Mouse (Mus musculus) limb, embryonic 12.5 days (tissue): ENCODE data around the gene Ktn1. TPM values are rescaled to one million over a fixed set of nuclear protein-coding genes. Genes with fewer than 3 reads are reported as not detected.

Source experiments
- ATAC-seq: fragments of 200-750 bp; cut with Nextera tagmentation; 2 replicates; pipeline ENCODE4 v1.8.0; 2017; ENCODE audit warnings: low read depth, moderate TSS enrichment; ENCODE audit not compliant: insufficient number of reproducible peaks, insufficient read depth, low FRiP score, low TSS enrichment
- H3K27ac ChIP-seq: fragments of 300-500 bp; sonication (generic); 2 replicates; pipeline ENCODE4 v1.5.1; 2016; ENCODE audit warnings: mild to moderate bottlenecking, moderate library complexity
- H3K27me3 ChIP-seq: fragments of 300-500 bp; sonication (generic); 2 replicates; pipeline ENCODE4 v1.6.1; 2016; ENCODE audit warnings: mild to moderate bottlenecking, moderate library complexity
- H3K36me3 ChIP-seq: fragments of 300-500 bp; sonication (generic); 2 replicates; pipeline ENCODE4 v1.6.1; 2016; ENCODE audit warnings: mild to moderate bottlenecking, moderate library complexity
- H3K4me1 ChIP-seq: fragments of 300-500 bp; sonication (generic); replicated peaks from 2 replicates; pipeline ENCODE4 v1.6.1; 2016
- H3K4me2 ChIP-seq: fragments of 300-500 bp; sonication (generic); 2 replicates; pipeline ENCODE4 v1.6.1; 2016; ENCODE audit warnings: mild to moderate bottlenecking, moderate library complexity
- H3K4me3 ChIP-seq: fragments of 300-500 bp; sonication (generic); replicated peaks from 2 replicates; pipeline ENCODE4 v1.5.1; 2016; ENCODE audit warnings: mild to moderate bottlenecking
- H3K9ac ChIP-seq: fragments of 300-500 bp; sonication (generic); replicated peaks from 2 replicates; pipeline ENCODE4 v1.6.1; 2016; ENCODE audit warnings: mild to moderate bottlenecking, moderate library complexity
- H3K9me3 ChIP-seq: fragments of 300-500 bp; sonication (generic); 2 replicates; pipeline ENCODE4 v1.6.1; 2016; ENCODE audit warnings: mild to moderate bottlenecking, moderate library complexity
- WGBS: fragments of 180-500 bp; shearing (Covaris S2); methylation state at CpG from one replicate; pipeline ENCODE4 v1.1.7; 2016; 5-methylcytosine and 5-hydroxymethylcytosine counted together
- polyA plus RNA-seq: library from polyadenylated mRNA; unstranded; fragments of >200 nt; fragmentation: Nextera tagmentation; extraction: Ambion mirVana; gene quantifications from 2 replicates; pipeline ENCODE4 v1.2.1, GENCODE M21; 2016

Gene Ktn1
- polyA plus RNA-seq, 1 experiment from 2014 or later, result 63.0 TPM

DNA sequence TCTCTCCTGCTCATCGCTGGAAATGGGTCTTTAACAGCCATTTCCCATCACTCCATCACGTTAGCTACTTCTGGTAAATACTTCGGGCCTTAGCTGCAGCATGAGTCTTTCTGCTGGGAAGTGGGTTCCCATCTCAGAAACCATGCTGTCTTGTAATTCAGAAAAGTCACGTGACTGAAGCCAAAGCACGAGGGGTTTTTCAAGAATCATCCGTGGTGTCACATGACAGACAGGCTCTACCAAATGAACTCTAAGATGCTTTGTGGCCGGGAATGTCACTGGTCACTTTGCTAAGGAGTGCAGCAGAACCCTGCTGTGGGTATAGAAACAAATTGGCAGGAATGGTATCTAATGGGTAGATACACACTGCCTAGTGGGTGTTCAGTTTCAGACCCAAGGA, 2.6 kb upstream of the Ktn1 start:
- no peak overlapping the region for H3K4me2 ChIP-seq
- no peak for ATAC-seq
- no peak overlapping the region for H3K27ac ChIP-seq
- H3K9ac ChIP-seq, result no peak overlapping the region
- H3K27me3 ChIP-seq, result no peaks in the 10 kb centered on the region
- no peaks in the 10 kb centered on the region for H3K9me3 ChIP-seq
- no peak overlapping the region for H3K4me3 ChIP-seq
- WGBS, result 65% methylated on average over 7 of the region's 7 CpGs
- peaks cover 10% of the 10 kb centered on the region for H3K4me1 ChIP-seq
- H3K36me3 ChIP-seq, result no peaks in the 10 kb centered on the region

DNA sequence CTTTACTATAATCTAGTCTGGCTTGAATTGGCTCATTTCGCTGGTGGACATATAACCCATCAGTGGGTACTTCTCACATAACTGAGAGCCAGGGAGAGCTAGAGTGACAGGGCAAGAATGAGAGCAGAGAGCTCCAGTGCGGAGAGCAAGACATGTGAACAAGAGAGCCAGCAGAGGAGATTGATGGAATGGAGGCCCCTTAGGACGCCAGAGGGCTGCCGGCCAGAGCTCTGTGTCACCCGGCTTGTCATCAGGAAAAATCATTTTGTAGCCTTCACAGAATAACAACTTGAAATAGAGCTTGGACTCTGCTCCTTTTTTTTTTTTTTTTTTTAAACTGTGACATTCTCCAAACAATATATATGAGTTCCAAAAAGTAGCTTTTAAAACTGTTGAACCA, 2.0 kb upstream of the Ktn1 start:
- Histone ChIP-seq H3K27ac (no peak overlapping the region), H3K4me2 (no peak overlapping the region), H3K4me1 (peaks cover 13% of the 10 kb centered on the region), H3K9ac (no peak overlapping the region), H3K27me3 (no peaks in the 10 kb centered on the region), H3K9me3 (no peaks in the 10 kb centered on the region), H3K4me3 (no peak overlapping the region), H3K36me3 (no peaks in the 10 kb centered on the region)
- WGBS, result 59% methylated on average over 5 of the region's 5 CpGs
- no peak for ATAC-seq

DNA sequence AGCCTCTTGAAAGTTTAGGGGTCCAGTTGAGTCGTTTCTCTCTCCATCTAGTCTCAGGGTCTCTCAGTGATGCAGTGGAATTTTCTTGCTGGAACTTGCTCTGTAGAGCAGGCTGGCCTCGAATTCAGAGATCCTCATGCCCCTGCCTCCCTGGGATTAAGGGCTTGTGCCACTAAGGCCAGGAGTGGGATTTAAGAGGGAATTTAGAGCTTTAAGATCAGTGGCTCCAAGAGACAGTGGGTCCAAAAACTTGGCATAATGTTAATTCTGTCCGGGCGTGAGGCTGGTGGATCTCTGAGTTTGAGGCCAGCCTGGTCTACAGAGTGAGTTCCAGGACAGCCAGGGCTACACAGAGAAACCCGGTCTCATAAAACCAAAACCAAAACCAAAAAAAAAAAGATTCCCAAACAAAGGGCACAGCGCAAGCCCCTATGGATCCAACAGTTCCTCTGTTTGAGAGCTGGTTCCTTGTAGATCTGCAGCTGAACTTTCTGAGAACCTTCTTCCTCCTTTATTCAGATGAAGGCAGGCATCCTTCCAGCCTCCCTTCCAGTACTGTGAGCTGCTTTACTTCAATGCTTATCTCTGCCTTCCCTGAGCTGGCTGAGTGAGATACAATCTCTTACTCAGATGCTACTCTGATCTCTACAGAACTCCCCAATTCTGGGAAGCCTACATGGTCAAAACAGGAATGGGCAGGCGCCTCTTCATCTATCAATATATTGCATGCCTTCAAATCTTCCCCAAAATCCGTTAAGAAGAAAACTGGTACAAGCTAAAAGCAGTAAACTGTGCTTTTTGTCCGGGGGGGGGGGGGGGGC, 1.3 kb upstream of the Ktn1 start:
- no peak overlapping the region for H3K27ac ChIP-seq
- ATAC-seq, result no peak
- WGBS, result 76% methylated on average over 9 of the region's 9 CpGs

DNA sequence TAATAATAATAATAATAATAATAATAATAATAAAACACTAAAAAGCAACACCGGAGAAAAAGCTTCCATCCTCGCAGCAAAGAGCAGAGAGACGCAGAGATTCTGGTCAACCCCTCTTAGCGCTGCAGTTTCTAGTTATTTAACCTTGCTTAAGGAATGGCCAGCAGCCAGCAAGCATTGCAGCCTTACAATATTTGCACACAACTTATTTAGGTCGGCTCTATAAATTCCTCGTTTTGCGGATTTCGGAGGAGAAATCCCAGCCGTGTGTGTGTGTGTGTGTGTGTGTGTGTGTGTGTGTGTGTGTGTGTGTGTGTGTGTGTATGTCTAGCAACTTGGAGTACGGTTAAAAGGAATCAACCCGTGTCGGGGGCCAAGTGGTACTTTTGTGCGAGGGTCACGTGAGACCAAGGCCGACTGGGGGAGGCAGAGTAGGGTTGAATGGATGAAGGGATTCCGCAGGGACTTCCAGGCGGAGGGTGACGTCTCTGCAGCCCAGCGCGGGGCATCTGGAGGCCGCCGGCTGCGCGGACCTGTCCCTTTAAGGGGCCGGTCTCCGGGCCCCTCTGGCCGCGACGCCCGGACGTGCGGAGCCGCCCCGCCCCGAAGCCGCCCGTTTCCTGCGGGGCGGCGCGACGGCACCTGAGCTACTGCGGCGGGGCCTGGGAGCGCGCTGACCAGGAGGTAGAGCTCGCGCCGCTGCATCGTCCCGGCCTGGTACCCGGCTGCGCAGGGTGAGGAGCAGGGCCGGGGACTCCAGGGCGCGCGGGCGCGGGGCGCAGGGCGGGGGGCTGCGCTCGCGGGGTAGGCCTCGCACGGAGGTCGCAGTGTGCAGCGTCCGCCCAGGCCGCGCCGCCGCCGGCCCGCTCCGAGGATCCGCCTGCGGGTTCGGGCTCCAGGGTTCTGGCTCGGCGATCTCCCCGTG, 720 bp downstream of the Ktn1 start:
- Histone ChIP-seq H3K36me3 (no peaks in the 10 kb centered on the region), H3K27me3 (no peaks in the 10 kb centered on the region), H3K27ac (peak overlapping the region; percentile 97), H3K9me3 (no peaks in the 10 kb centered on the region), H3K4me2 (peak overlapping the region; percentile 72), H3K9ac (peak overlapping the region; percentile 92), H3K4me1 (peaks cover 13% of the 10 kb centered on the region), H3K4me3 (peak overlapping the region; percentile 93)
- 1% methylated on average over 80 of the region's 82 CpGs for WGBS
- ATAC-seq, result peak; percentile 92

More for the DNA sequence above, 1.3 kb upstream of the Ktn1 start:
- no peak overlapping the region for H3K4me3 ChIP-seq
- H3K4me2 ChIP-seq, result no peak overlapping the region
- H3K4me1 ChIP-seq, result peaks cover 13% of the 10 kb centered on the region
- H3K27me3 ChIP-seq, result no peaks in the 10 kb centered on the region
- H3K9ac ChIP-seq, result no peak overlapping the region
- no peaks in the 10 kb centered on the region for H3K9me3 ChIP-seq
- no peaks in the 10 kb centered on the region for H3K36me3 ChIP-seq

DNA sequence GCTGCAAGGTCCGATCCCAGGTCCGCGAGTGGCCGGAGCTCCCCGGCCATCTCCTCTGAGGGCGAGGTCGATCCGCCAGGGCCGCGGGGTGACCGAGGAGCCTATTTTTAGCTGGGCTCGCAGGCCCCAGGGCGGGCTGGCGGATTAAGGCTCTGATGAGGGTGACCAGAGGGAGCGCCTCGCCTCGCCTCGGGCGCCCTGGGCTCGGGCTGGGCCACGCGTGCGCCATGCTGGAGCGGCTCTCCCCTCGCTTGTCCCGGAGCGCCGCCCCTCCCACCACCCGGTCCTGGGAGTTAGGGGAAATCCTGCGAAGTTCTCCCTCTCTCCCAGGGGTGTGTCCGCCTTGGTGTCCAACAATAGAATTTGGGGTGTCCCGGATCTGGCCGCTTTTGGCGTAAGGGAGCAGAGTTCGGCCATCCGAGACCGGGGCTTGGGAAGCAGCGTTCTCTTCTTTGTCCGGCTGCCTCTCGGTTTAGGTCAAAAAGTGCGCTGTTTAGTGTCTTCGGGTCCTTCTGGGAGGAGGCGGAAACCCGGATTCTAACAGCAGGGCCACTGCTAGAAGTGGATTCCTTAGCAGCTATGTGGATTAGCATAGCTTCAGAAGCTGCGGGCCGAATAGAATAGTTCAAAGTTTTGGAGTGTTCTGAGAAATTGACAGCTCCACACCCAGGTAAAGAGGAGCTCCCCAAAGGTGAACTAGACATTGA, 1.5 kb downstream of the Ktn1 start:
- no peaks in the 10 kb centered on the region for H3K27me3 ChIP-seq
- H3K9me3 ChIP-seq, result no peaks in the 10 kb centered on the region
- WGBS, result under 1% methylated on average over 46 of the region's 46 CpGs
- H3K36me3 ChIP-seq, result no peaks in the 10 kb centered on the region
- H3K9ac ChIP-seq, result peak overlapping the region; percentile 92
- peak; percentile 67 for ATAC-seq
- H3K27ac ChIP-seq, result peak overlapping the region; percentile 97
- peak overlapping the region; percentile 72 for H3K4me2 ChIP-seq
- peaks cover 13% of the 10 kb centered on the region for H3K4me1 ChIP-seq
- peak overlapping the region; percentile 93 for H3K4me3 ChIP-seq

DNA sequence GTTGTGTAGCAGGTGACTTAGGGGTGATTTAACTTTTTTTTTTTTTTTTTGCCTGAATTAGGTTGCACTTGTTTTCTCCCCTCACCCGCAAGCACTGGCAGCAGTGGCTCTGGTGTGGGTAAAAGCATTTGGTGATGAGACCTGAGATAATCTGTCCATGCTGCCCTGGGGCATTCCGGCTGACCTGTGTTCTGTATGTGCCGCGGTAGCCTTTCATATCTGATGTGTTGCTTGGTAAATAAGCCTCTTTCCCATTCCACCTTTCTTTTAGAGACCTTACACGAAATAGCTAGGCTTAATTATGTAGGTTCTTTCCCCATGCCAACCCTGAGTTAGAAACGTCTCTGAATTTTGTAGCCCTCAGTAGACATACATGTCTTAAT, 2.1 kb downstream of the Ktn1 start:
- ATAC-seq, result no peak

DNA sequence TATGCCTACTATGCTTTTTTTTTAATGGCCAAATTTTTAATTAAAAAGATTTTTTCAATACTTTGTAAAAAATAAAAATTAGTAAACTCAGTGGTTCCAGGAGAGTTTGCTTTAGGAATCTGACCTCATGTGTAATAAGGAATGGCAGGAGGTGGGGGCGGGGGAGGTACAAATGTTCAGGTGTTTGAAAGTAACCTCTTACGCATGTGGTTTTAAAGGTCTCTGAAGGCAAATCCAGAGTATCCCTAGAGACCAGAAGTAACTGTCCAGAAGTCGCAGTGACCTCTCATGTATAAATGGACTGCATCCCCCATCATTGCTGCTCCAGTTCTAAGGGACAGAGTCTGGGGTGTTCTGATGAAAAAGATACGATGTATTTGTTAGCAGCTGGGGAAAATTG, 3.0 kb downstream of the Ktn1 start:
- Histone ChIP-seq H3K4me2 (no peak overlapping the region), H3K9ac (no peak overlapping the region), H3K4me1 (peaks cover 13% of the 10 kb centered on the region), H3K27me3 (no peaks in the 10 kb centered on the region), H3K36me3 (peaks cover 3% of the 10 kb centered on the region), H3K27ac (no peak overlapping the region), H3K9me3 (no peaks in the 10 kb centered on the region; the same call in 1 of the 2 replicates), H3K4me3 (no peak overlapping the region)
- no peak for ATAC-seq
- 78% methylated on average over 4 of the region's 4 CpGs for WGBS

More for the DNA sequence above, 2.1 kb downstream of the Ktn1 start:
- H3K4me2 ChIP-seq, result peak overlapping the region; percentile 72
- no peaks in the 10 kb centered on the region for H3K36me3 ChIP-seq
- peak overlapping the region; percentile 92 for H3K9ac ChIP-seq
- no peaks in the 10 kb centered on the region for H3K27me3 ChIP-seq
- no peak overlapping the region for H3K27ac ChIP-seq
- peaks cover 13% of the 10 kb centered on the region for H3K4me1 ChIP-seq
- H3K4me3 ChIP-seq, result peak overlapping the region; percentile 93
- no peaks in the 10 kb centered on the region for H3K9me3 ChIP-seq
- 44% methylated on average over 6 of the region's 6 CpGs for WGBS

DNA sequence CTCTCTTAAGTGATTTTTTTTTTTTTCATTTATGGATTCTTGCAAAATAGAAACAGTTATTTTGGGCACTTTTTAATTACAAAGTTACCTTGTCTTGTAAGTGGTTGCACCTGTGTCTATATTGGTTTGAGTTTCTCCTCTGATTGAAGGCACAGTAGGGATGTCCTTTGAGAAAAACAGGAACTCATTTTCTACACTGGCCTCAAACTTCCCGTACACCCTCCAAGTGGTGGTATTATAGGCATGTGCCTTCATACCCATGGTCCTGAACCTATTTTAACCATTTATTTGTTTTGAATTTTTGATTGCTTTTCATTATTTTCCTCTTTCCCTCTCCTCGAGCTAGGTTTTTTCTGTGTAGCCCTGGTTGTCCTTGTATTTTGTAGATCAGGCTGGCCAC, 7.2 kb downstream of the Ktn1 start:
- Histone ChIP-seq H3K36me3 (peaks cover 5% of the 10 kb centered on the region), H3K4me2 (no peak overlapping the region), H3K27ac (no peak overlapping the region), H3K27me3 (no peaks in the 10 kb centered on the region), H3K9ac (no peak overlapping the region), H3K9me3 (no peaks in the 10 kb centered on the region; the same call in 1 of the 2 replicates), H3K4me1 (peaks cover 5% of the 10 kb centered on the region), H3K4me3 (no peak overlapping the region)
- ATAC-seq, result no peak
- WGBS, result 74% methylated on average over 2 of the region's 2 CpGs

DNA sequence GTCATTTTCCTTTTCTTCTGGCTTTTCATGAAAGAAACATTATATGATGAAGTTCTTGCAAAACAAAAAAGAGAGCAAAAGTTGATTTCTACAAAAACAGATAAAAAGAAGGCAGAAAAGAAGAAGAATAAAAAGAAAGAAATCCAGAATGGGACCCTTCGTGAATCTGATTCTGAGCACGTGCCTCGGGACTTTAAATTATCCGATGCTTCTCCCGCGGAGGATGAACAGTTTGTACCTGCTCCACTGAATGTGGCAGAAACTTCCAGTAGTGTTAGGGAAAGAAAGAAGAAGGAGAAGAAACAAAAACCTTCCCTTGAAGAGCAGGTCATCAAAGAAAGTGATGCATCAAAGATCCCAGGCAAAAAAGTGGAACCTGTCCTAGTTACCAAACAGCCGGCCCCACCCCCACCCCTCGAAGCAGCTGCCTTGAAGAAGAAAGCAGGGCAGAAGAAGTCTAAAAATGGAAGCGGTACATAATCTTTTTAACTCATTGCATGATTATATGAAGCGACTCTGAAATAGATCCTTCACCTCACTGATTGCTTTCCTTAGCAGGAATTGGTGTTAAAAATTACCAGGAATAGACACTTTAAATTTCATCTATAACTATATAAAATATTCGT, 15.7 kb downstream of the Ktn1 start:
- 91% methylated on average over 11 of the region's 11 CpGs for WGBS
- Histone ChIP-seq H3K36me3 (peaks cover 38% of the 10 kb centered on the region), H3K27me3 (no peaks in the 10 kb centered on the region)

DNA sequence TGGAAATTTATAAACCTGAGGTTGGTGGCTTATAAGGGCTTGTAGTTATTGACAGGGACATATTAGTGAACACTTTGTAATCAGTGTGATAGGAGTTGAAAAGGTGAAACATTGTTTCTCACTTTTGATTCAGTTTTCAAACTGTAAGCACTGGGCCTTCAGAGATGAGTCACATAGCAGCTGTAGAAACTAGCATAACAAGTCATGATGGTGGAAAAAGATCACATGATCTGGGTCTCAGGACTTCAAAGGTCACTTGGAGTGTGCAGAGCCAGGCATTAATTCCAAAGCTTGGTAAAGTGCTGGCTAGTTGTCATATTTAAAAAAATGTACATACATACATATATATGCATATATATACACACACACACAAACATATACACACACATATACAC, 16.2 kb downstream of the Ktn1 start:
- Histone ChIP-seq H3K4me3 (no peak overlapping the region), H3K9ac (no peak overlapping the region), H3K9me3 (no peaks in the 10 kb centered on the region), H3K27me3 (no peaks in the 10 kb centered on the region), H3K36me3 (peaks cover 43% of the 10 kb centered on the region), H3K4me1 (peaks cover 9% of the 10 kb centered on the region; the same call in 1 of the 2 replicates), H3K27ac (no peak overlapping the region), H3K4me2 (no peak overlapping the region)
- ATAC-seq, result no peak

More for the DNA sequence above, 15.7 kb downstream of the Ktn1 start:
- no peak overlapping the region for H3K4me3 ChIP-seq
- no peak for ATAC-seq
- no peak overlapping the region for H3K4me2 ChIP-seq
- no peak overlapping the region for H3K27ac ChIP-seq
- no peak overlapping the region for H3K9ac ChIP-seq
- no peaks in the 10 kb centered on the region for H3K9me3 ChIP-seq
- H3K4me1 ChIP-seq, result peaks cover 9% of the 10 kb centered on the region; the same call in 1 of the 2 replicates
